Mouse (Mus musculus) limb, embryonic 11.5 days (tissue): ENCODE results near the gene Sh3rf3. TPM values are rescaled to one million over a fixed set of nuclear protein-coding genes. Genes with fewer than 3 reads are reported as not detected.

Source experiments
- ATAC-seq: fragments of 200-750 bp; cut with Nextera tagmentation; 2 replicates; pipeline ENCODE4 v1.8.0; 2017; ENCODE audit warnings: low read depth; ENCODE audit not compliant: insufficient number of reproducible peaks, low FRiP score, low TSS enrichment
- DNase-seq: peaks from one replicate; pipeline ENCODE4 v3.0.0-alpha.2; 2015; ENCODE audit warnings: low spot score
- H3K27ac ChIP-seq: fragments of 300-500 bp; sonication (generic); replicated peaks from 2 replicates; pipeline ENCODE4 v1.5.1; 2014; ENCODE audit warnings: low read depth, mild to moderate bottlenecking, low read length
- H3K27me3 ChIP-seq: fragments of 300-500 bp; sonication (generic); 2 replicates; pipeline ENCODE4 v1.6.1; 2014; ENCODE audit warnings: mild to moderate bottlenecking, low read length, mixed read lengths; ENCODE audit not compliant: control insufficient read depth, insufficient read depth
- H3K36me3 ChIP-seq: fragments of 300-500 bp; sonication (generic); 2 replicates; pipeline ENCODE4 v1.6.1; 2014; ENCODE audit warnings: mild to moderate bottlenecking, low read length, moderate library complexity, mixed read lengths; ENCODE audit not compliant: control insufficient read depth, insufficient read depth
- H3K4me1 ChIP-seq: fragments of 300-500 bp; sonication (generic); 2 replicates; pipeline ENCODE4 v1.6.1; 2014; ENCODE audit warnings: low read length, mixed read lengths; ENCODE audit not compliant: control insufficient read depth, insufficient read depth
- H3K4me2 ChIP-seq: fragments of 300-500 bp; sonication (generic); 2 replicates; pipeline ENCODE4 v1.6.1; 2014; ENCODE audit warnings: low read depth, mild to moderate bottlenecking, moderate library complexity; ENCODE audit not compliant: severe bottlenecking
- H3K4me3 ChIP-seq: fragments of 300-500 bp; sonication (generic); 2 replicates; pipeline ENCODE4 v1.5.1; 2014; ENCODE audit warnings: low read depth, low read length
- H3K9ac ChIP-seq: fragments of 300-500 bp; sonication (generic); 2 replicates; pipeline ENCODE4 v1.6.1; 2014; ENCODE audit warnings: mild to moderate bottlenecking, low read length
- H3K9me3 ChIP-seq: fragments of 300-500 bp; sonication (generic); 2 replicates; pipeline ENCODE4 v1.6.1; 2016; ENCODE audit warnings: low read length; ENCODE audit not compliant: control insufficient read depth
- WGBS: fragments of 180-500 bp; shearing (Covaris S2); extraction: QIAGEN DNeasy Blood & Tissue Kit; methylation state at CpG from one replicate; pipeline ENCODE4 v1.1.7; 2014; 5-methylcytosine and 5-hydroxymethylcytosine counted together
- microRNA-seq: library from miRNA; unstranded; fragments of <30 nt; microRNA quantifications from one replicate; pipeline ENCODE4, GENCODE M21; 2016
- polyA plus RNA-seq: library from polyadenylated mRNA; unstranded; fragments of >200 nt; fragmentation: Nextera tagmentation; extraction: Ambion mirVana; gene quantifications from 2 replicates; pipeline ENCODE4 v1.2.1, GENCODE M21; 2014

Sh3rf3 gene
- polyA plus RNA-seq, 1 experiment from 2014 or later: 0.60 TPM

DNA sequence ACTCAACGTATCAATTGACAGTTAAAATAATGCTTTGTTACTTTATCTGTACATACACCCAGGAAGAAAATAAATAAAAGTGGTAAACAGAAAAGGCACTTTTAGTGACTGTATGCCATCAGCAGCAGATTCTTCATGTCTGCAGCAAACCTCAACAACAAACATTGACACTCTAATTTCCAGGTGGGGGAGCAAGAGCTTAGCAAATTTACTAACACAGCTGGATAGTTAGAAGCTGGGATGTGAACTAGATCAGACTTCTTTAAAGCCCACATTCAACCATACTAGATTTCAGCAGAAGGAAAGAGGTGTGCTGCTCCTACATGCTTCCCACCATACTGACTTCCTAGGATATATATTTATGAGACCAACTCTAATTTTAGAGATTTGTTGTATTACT lies 359.4 kb downstream of the Sh3rf3 start:
- H3K4me3 ChIP-seq: no peak overlapping the region
- no peak overlapping the region for H3K9ac ChIP-seq
- H3K4me1 ChIP-seq: no peaks in the 10 kb centered on the region
- peaks cover 2% of the 10 kb centered on the region; the same call in 1 of the 2 replicates for H3K36me3 ChIP-seq
- H3K27me3 ChIP-seq: no peaks in the 10 kb centered on the region
- ATAC-seq (no peak), DNase-seq (no peak)
- H3K4me2 ChIP-seq: no peak overlapping the region
- WGBS: 86% methylated on average over 1 of the region's 1 CpGs
- H3K27ac ChIP-seq: no peak overlapping the region
- H3K9me3 ChIP-seq: no peaks in the 10 kb centered on the region

- Histone ChIP-seq H3K36me3 (peaks cover 2% of the 10 kb centered on the region; the same call in 1 of the 2 replicates), H3K9me3 (no peaks in the 10 kb centered on the region), H3K27me3 (no peaks in the 10 kb centered on the region), H3K9ac (no peak overlapping the region), H3K27ac (no peak overlapping the region), H3K4me1 (no peaks in the 10 kb centered on the region), H3K4me3 (no peak overlapping the region), H3K4me2 (no peak overlapping the region)
- DNase-seq: no peak
- WGBS: 88% methylated on average over 3 of the region's 3 CpGs
- no peak for ATAC-seq
These were observed 366.5 kb downstream of the Sh3rf3 start for GRCm38 (mm10) chr10:59179620-59180019.

DNA sequence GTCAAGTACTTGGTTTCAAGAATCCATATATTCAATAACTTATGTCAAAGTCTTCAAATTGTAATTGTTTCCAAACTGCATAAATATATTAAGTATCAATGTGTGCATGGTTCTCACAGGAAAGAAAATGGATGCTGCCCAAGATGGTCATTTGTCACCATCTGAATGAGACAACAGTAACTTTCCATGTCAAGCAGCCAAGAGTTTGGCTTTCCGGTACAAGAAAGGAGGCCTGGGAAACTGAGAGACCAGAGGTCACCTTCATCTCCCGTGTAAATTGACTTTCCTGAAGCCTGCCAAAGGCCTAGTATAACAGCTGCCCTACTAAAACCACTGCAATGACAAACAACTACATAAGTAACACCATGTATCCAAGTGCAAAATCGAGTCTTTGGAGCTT lies 369.1 kb downstream of the Sh3rf3 start:
- H3K27ac ChIP-seq: no peak overlapping the region
- no peak for DNase-seq
- H3K9me3 ChIP-seq: no peaks in the 10 kb centered on the region
- H3K4me3 ChIP-seq: no peak overlapping the region
- 75% methylated on average over 3 of the region's 3 CpGs for WGBS
- ATAC-seq: no peak
- no peak overlapping the region for H3K9ac ChIP-seq
- H3K36me3 ChIP-seq: no peaks in the 10 kb centered on the region
- no peaks in the 10 kb centered on the region for H3K27me3 ChIP-seq
- H3K4me2 ChIP-seq: no peak overlapping the region
- H3K4me1 ChIP-seq: no peaks in the 10 kb centered on the region

Small RNAs within 50 kb of the gene (microRNA-seq; reads per million reads assigned to microRNA genes)
- not detected for gene Gm27672

Other genes starting within 250 kb of the Sh3rf3 start
- 2.5 and 3.0 TPM in 2 replicates for gene Edar, start 137.7 kb upstream of the Sh3rf3 start, polyA plus RNA-seq
- not detected in 2 replicates for gene Gm17542, start 95.1 kb upstream of the Sh3rf3 start, polyA plus RNA-seq